Mouse (Mus musculus) spleen, postnatal 0 days (tissue): ENCODE data around the gene Smo. TPM values are rescaled to one million over a fixed set of nuclear protein-coding genes. Genes with fewer than 3 reads are reported as not detected.

Experiments
- polyA plus RNA-seq: library from polyadenylated mRNA; unstranded; fragments of >200 nt; fragmentation: Nextera tagmentation; extraction: Ambion mirVana; gene quantifications from 2 replicates; pipeline ENCODE4 v1.2.1, GENCODE M21; 2015

The Smo gene
- 8.7 and 11.2 TPM in 2 replicates for polyA plus RNA-seq

DNA sequence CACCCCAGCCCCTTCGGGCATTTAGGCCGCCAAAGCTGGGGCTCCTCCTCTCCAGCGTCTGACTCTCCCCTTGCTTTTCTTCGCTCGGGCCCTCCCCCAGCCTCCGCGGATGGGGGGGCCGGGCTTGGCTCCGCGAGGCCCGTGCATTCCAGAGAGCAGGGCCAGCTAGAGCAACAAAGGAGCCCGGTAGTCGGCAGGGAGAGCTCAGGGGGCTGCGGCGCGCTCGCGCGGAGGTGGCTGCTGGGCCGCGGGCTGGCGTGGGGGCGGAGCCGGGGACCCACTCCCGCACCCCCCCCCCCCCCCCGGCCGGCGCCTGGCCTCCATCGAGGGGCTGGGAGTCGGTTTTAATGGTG, at the start of gene Smo:
Gene Smo (plus strand): TSS at position 168 of the 353 bp plus-strand sequence.

DNA sequence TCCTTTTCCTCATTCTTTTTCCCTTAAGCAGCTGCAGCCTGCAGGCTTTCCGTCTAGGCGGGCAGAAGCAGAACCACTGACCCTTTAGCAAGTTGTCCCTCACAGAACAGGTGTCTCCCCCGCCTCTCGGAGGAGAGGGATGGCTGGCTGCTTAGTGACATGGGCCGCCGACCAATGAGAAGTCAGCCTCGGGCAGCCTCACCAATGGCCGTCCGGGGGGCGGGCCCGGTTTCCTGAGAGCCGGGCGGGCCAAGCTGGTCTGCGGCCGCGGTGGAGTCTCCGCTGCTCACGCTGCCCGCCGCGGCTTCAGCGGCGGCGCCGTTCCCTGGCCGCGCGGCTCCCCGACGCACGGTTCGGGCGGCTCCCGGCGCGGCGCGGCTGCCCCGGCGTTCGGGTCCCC, 41.4 kb upstream of the Smo start, which contains the start of gene Tspan33:
Gene Tspan33 (plus strand): TSS at position 270 of the 400 bp plus-strand sequence.

DNA sequence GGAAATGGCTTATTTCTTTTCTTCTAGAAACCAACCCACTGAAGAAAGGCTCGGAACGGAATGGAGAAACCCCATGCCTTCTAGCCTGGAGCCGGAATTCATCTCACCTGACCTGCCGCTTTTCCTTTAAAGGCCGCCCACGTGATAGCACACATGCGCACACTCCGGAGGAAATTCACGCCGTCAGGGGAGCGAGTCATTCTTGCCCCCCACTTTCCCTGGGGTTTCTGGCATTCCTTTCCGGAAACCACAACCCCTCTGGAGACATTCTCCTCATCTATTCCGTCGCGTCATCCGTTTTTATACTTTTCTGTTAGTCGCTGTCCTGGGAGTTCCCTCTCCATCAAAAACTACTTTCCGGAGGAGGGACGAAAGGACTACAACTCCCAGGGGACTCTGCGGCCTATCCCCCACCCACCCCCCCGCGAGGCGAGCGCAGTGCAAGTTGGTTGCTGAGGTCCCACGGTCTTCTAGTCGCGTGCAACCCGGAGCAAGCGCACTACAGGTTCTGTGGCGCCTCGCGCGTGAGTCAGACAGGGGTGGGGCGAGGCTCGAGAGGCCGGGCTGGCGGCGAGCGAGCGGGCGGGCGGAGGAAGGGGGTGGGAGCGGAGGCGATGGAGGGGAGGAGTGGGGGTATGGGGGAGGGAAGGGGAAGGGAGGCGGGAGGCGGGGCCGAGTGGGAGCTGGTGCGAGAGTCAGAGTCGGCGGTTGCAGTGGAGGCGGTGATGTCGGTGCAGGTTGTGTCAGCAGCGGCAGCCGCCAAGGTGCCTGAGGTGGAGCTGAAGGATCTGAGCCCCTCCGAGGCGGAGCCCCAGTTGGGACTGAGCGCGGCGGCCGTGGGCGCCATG, 32.7 kb downstream of the Smo start, which contains the start of gene Ahcyl2:
Gene Ahcyl2 (plus strand): TSS at position 199 of the 848 bp plus-strand sequence.

Other genes starting within 250 kb of the Smo start
- 7.0 and 9.4 TPM in 2 replicates for gene Kcp, start 227.6 kb upstream of the Smo start, polyA plus RNA-seq
- gene Irf5, start 208.9 kb upstream of the Smo start, polyA plus RNA-seq = 15.0 and 22.0 TPM in 2 replicates
- 36.2 and 40.6 TPM in 2 replicates for gene Tnpo3, start 125.6 kb upstream of the Smo start, polyA plus RNA-seq
- gene Tspan33, start 41.3 kb upstream of the Smo start, polyA plus RNA-seq = 169 and 210 TPM in 2 replicates
- gene Ahcyl2, start 32.5 kb downstream of the Smo start, polyA plus RNA-seq = 6.2 and 6.3 TPM in 2 replicates
- gene Strip2, start 181.5 kb downstream of the Smo start, polyA plus RNA-seq = 0.56 and 0.78 TPM in 2 replicates